Mouse (Mus musculus) mature B cell (primary cell): ENCODE data around the gene Mgea5.

Source experiments
- in situ Hi-C: fragments of 300-500 bp; cut with MboI; formaldehyde crosslinking; loops from 2 replicates; pipeline ENCODE4 v1.14.3; 2019

The Mgea5 gene

GRCm38 (mm10) chr19:45748691-45749242 is 34.9 kb downstream of the Mgea5 start:
- in situ Hi-C loops, result loop anchor here (10.0 kb wide), 1 partner anchor 184 kb away; the partner anchor contains the start of genes Gm17018 and Poll

- in situ Hi-C loops, result loop anchor here (10.0 kb wide), 1 partner anchor 183 kb away; the partner anchor contains the start of genes Gm17018 and Poll
Measured at GRCm38 (mm10) chr19:45748206-45748605, 35.4 kb downstream of the Mgea5 start.

GRCm38 (mm10) chr19:45747028-45747867 is 36.4 kb downstream of the Mgea5 start:
- in situ Hi-C loops, result loop anchor here (10.0 kb wide), 1 partner anchor 182 kb away; the partner anchor contains the start of genes Gm17018 and Poll

- in situ Hi-C loops, result loop anchor here (10.0 kb wide), 1 partner anchor 182 kb away; the partner anchor contains the start of genes Gm17018 and Poll
Measured at GRCm38 (mm10) chr19:45746153-45747020, 37.2 kb downstream of the Mgea5 start.

GRCm38 (mm10) chr19:45745344-45746152 is 38.1 kb downstream of the Mgea5 start:
- in situ Hi-C loops, result loop anchor here (10.0 kb wide), 1 partner anchor 181 kb away; the partner anchor contains the start of genes Gm17018 and Poll

- in situ Hi-C loops, result loop anchor here (10.0 kb wide), 1 partner anchor 179 kb away; the partner anchor contains the start of genes Gm17018 and Poll
Measured at GRCm38 (mm10) chr19:45743619-45744018, 40.0 kb downstream of the Mgea5 start.

GRCm38 (mm10) chr19:45742984-45743575 is 40.6 kb downstream of the Mgea5 start:
- in situ Hi-C loops, result loop anchor here (10.0 kb wide), 1 partner anchor 178 kb away; the partner anchor contains the start of genes Gm17018 and Poll

- in situ Hi-C loops, result loop anchor here (10.0 kb wide), 1 partner anchor 178 kb away; the partner anchor contains the start of genes Gm17018 and Poll
Measured at GRCm38 (mm10) chr19:45742218-45742983, 41.2 kb downstream of the Mgea5 start, which contains the start of gene Fgf8. Fgf8 (minus strand) TSS chr19:45742915.

- in situ Hi-C loops, result loop anchor here (10.0 kb wide), 1 partner anchor 177 kb away; the partner anchor contains the start of genes Gm17018 and Poll
Measured at GRCm38 (mm10) chr19:45741431-45742217, 42.0 kb downstream of the Mgea5 start.

- in situ Hi-C loops, result loop anchor here (10.0 kb wide), 1 partner anchor 176 kb away; the partner anchor contains the start of genes Gm17018 and Poll
Measured at GRCm38 (mm10) chr19:45740817-45741216, 42.8 kb downstream of the Mgea5 start.

- in situ Hi-C loops, result loop anchor here (10.0 kb wide), 1 partner anchor 175 kb away; the partner anchor contains the start of genes Gm17018 and Poll
Measured at GRCm38 (mm10) chr19:45740233-45740632, 43.4 kb downstream of the Mgea5 start.

- in situ Hi-C loops, result no loop called here
Measured at GRCm38 (mm10) chr19:45738521-45738920, 45.1 kb downstream of the Mgea5 start.

GRCm38 (mm10) chr19:45737846-45738484 is 45.7 kb downstream of the Mgea5 start:
- in situ Hi-C loops, result no loop called here

- in situ Hi-C loops, result no loop called here
Measured at GRCm38 (mm10) chr19:45737208-45737845, 46.3 kb downstream of the Mgea5 start.

- in situ Hi-C loops, result no loop called here
Measured at GRCm38 (mm10) chr19:45736855-45737207, 46.8 kb downstream of the Mgea5 start.

GRCm38 (mm10) chr19:45736241-45736640 is 47.4 kb downstream of the Mgea5 start:
- in situ Hi-C loops, result no loop called here

GRCm38 (mm10) chr19:45734762-45735161 is 48.9 kb downstream of the Mgea5 start:
- in situ Hi-C loops, result no loop called here
